Mouse (Mus musculus) 3134 (cell line): ENCODE data around the gene Mkrn2os.

ENCODE experiments used
- DNase-seq: peaks from one replicate; pipeline ENCODE4 v3.0.0-alpha.2; 2011; ENCODE audit warnings: low spot score; ENCODE audit not compliant: insufficient read length; ENCODE audit errors: extremely low read depth

Gene Mkrn2os

GRCm38 (mm10) chr6:115583430-115584125, 8.8 kb downstream of the Mkrn2os start:
- DNase-seq = peak; percentile 64

- no peak for DNase-seq
Observed at GRCm38 (mm10) chr6:115582328-115583115, 9.9 kb downstream of the Mkrn2os start.

GRCm38 (mm10) chr6:115580810-115581209, 11.6 kb downstream of the Mkrn2os start:
- DNase-seq = no peak

DNA sequence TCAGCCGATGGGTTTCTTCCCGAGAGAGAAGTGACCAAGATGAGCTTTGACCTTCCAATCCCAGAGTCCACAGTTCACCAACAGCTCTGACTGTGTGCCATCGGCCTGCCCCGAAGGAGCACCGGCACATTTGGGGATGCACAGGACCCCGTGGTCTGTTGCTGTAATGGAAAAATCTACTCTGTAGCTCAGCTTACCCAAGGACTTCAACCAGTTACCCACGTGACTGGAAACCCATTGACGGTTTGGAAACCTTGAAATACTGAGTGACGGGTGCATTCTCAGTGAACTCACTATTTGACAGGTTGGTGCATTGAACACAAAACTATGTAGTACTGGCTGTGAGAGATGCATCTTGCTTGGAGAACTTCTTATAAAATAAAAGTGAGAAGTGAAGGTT, 14.4 kb downstream of the Mkrn2os start:
- DNase-seq = no peak

GRCm38 (mm10) chr6:115577407-115577806, 15.0 kb downstream of the Mkrn2os start:
- DNase-seq = no peak

GRCm38 (mm10) chr6:115574171-115574570, 18.2 kb downstream of the Mkrn2os start:
- DNase-seq = no peak

GRCm38 (mm10) chr6:115565479-115566045, 26.8 kb downstream of the Mkrn2os start:
- no peak for DNase-seq

GRCm38 (mm10) chr6:115559651-115560632, 32.4 kb downstream of the Mkrn2os start:
- no peak for DNase-seq

DNA sequence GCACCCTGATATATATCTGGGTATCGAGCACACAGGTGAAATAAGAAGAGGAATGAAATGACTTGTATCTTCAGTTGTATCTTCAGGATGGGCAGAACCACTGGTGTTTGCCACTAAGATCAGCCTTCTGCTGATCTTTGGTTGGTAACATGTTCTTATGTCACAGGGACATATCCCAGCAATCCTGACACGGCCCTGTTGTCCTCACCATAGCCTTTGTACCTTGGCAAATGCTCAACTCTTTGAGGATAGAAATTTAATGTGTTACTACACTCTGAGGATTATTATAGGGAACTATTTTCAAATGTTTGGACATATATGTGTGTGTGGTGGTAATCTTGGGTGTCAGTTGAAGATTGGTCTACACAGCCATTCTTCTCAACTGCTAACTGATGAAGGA, 34.2 kb downstream of the Mkrn2os start:
- DNase-seq = no peak

- DNase-seq = no peak
Observed at GRCm38 (mm10) chr6:115555485-115555884, 36.9 kb downstream of the Mkrn2os start.

GRCm38 (mm10) chr6:115546276-115546675, 46.1 kb downstream of the Mkrn2os start:
- DNase-seq = no peak

DNA sequence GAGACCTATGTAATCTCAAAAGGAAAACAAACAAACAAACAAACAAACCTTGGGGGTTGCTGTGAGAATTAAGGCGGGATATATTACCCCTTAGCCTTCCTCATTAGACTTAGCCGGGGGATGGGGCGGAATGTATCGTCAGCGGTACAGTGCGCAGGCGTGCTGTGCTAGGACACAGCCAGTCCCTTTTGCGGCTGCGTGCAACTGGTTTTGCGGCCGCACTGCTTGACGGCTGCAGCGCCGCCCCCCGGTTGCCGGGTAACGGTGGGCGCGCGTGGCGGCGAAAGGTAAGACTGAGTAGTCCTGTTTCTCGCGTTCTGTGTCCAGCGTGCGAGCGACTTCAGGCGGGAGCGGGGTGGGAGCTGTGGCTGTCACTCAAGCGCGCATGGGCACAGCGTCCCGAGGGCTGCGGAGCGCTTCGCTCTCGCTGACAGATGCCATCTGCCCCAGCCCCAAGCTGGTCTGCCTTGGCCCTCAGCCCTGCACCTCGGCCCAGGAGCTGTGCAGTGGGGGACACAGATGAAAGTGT, 47.9 kb downstream of the Mkrn2os start, which contains the start of gene Tsen2:
TSS of gene Tsen2 (plus strand) at position 223 of the 529 bp plus-strand sequence.
- DNase-seq = peak; percentile 100

DNA sequence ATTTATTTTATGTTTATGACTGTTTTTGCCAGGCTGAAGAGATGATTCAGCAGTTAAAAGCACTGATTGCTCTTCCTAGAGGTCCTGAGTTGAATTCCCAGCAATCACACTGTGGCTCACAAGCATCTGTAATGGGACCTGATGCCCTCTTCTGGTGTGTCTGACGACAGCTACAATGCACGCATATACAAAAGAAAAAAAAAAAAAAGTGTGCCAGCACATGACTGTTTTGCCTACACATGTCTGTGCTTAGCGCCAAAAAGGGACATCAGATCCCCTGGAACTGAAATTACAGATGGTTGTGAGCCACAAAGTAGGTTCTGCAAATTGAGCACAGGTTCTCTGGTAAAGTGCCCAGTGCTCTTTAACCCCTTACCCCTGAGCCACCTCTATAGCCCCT, 50.0 kb downstream of the Mkrn2os start:
- no peak for DNase-seq

DNA sequence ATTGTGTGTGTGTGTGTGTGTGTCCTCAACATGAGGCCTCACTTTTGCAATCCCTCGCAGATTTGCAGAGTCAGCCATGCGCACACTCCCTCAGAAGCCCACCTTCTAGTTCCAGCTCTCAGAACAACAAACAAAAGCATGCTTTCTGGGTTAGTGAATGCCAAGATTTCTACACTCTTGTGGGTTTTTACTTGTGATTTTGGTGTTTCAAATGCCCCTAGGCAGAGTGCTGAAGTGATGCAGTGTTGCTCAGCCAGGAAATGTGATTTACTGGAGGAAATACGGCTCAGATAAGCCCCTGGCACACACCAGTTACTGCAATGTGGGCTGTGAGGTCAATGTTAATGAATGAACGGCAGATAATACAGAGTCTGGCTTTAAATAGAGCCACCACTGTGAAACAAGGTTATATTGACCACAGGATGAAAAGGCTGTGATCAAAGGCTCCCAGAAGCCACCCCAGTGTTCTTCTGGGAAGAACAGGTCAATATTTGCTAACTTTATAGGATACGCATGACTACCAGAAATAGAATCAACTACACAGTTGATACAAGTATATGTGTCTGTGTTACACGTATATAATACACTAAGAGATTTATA, 50.6 kb downstream of the Mkrn2os start:
- peak; percentile 70 for DNase-seq

DNA sequence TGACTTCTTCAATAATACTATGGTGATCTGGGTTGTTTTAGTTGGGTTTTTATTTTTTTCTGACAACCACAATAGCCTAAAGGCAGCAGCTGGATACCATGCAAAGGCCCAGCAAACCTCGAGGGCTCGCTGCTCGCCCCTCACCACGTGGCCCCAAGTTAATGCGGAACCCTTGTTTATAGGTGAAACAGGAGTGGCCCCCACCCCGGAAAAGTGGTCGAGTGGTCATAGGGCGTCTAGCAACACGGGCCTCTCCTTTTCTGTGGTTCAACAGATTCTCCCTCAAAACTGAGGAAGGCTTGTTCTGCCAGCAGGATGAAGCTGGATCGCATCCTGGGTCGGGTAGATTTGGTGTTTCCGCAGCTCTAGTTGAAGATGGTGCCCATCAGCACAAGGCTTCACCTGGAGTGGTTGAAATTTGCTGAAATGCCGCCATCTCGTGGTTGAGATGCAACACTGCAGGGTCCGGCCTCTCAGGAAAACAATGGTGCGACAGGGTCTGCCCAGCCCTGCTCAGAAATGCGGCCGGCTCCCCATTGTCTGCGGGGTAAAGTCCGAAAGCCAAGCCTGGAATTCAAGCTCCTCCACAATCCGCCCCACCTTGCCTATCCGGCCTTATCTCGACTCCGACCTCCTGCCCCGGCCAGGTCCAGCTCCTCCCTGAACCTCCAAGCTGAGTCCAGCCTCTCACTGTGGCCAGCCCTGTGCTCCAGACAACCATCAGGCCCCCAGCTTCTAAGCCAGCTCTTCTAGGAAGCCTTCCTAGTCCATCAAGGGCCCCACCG, 53.5 kb downstream of the Mkrn2os start:
- peak; percentile 76 for DNase-seq

DNA sequence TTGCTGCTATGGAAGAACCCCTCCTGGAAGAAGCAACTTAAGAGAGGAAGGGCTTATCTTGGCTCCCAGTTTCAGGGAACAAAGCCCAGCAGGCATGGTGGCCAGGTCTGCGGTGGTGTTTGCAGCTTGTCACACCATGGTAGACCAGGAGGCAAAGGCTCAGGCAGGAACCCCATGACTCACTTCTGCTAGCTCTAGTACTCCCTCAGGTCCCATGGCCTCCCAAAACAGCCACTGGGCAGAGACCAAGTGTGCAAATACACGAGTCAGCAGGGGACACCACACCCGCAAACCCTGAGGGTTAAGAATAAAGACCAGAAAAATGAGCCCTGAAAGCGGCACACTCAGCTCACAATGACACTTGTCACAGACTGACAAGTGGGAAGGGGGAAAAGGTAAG, 56.2 kb downstream of the Mkrn2os start:
- no peak for DNase-seq

DNA sequence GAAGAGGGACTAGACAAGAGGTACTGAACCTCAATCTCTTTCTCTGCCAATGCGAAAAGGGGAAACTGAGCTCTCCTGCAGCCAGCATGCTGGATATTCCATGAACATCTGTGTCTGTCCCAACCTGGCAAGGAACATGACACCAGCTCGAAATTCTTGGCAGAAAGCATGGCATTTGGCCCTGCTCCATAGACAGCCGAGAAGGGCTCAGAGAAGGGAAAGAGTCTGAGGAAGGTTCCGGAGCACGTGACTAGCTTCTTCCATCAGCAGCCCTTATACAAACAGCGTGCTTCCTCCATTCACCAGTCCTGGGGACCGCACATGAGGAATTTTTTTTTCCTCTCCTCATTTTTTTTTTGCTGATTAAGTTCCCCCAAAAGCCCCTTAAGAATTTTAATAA, 57.8 kb downstream of the Mkrn2os start:
- peak; percentile 66 for DNase-seq
